Mouse (Mus musculus) adrenal gland (tissue): ENCODE data around the gene Kcnh7.
"Not testable (repeated sequence)": the region's sequence is repeated elsewhere in the genome, so short reads cannot be mapped to it uniquely, and the experiment has no call there.

Experiments
- intact Hi-C: fragments of 180-260 bp; cut with DNase I; formaldehyde crosslinking; loops from one replicate; pipeline ENCODE4 v1.15.1; 2025

Gene Kcnh7

DNA sequence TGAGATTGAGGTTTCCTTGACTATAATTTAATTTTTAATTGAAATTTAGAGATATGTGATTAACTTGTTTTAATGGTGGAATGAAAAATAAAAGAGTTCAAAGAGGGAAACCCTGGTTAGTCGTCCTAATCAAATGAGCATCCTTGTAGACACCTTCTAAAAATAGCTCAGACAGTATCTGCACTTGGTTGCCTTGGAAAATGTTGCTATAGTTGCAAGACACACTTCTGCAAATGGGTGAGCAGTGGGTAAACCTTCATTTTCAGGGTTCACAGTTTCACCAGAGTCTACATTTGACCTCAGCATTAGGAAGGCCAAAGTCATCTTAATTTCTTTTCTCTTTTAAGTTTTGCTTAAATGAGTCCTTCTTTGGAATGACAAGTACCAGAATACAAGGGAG lies 465.7 kb downstream of the Kcnh7 start:
- intact Hi-C loops, result no loop called here

DNA sequence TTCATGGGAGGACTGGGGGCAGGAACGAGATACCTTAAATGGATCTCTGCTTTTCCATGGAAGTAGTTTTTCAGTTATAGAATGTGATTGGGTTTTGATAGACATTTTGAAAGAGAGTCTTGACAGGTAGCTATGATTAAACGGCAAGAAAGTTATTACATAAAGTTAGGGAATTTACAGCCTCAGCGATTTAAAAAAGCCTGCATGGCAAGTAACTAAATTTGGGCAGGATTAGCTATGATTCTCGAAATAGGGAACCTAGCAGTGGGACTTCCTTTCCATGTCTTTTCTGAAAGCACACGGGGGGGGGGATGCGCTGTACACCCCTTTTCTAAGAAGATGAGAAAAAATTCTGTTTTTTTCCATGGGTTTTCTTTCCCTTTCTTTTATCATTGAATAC lies 466.8 kb downstream of the Kcnh7 start:
- intact Hi-C loops, result no loop called here

DNA sequence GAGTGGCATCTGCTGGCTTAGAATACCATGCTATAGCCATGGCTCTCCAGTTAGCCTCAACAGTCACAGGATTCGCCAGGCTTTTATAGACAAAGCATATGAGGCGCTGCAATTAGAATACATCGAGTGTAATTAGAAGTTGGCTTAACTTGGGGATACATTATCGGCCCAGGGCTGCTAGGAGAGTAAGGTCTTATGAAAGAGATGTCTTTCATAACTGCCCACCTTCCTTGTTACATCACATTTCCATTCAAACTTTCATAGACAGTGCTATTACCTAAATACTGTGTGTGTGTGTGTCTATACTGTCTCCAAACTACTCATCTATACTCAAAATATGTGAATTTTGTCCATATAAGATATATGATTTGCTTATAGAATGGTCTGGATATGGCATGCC lies 468.8 kb downstream of the Kcnh7 start:
- intact Hi-C loops, result no loop called here

DNA sequence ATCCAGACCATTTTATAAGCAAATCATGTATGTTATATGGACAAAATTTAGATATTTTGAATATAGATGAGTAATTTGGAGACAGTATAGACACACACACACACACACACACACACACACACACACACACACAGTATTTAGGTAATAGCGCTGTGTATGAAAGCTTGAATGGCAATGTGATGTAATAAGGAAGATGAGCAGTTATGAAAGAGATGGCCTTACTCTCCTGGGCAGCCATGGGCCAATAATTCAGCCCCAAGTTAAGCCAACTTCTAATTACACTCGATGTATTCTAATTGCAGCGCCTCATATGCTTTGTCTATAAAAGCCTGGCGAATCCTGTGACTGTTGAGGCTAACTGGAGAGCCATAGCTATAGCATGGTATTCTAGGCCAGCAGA lies 469.7 kb downstream of the Kcnh7 start:
- intact Hi-C loops, result not testable (repeated sequence)

DNA sequence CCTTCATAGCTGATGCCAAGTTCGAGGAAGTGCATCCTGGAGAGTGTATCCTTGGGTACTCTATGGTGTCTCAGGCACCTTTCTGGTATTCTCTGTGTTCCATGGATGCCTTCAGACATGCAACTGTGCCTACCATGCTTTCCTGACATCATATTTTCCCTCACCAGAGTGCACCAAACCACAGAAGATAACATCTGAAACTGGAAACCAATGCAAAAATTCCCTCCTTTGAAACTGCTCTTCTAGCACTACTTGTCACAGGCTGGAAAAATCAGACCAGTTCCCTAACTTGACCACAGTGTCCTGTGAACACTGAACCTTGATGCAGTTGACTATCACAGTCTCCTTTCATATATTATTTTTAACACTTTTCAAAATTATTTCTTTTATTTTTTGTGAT lies 474.5 kb downstream of the Kcnh7 start:
- intact Hi-C loops, result no loop called here

DNA sequence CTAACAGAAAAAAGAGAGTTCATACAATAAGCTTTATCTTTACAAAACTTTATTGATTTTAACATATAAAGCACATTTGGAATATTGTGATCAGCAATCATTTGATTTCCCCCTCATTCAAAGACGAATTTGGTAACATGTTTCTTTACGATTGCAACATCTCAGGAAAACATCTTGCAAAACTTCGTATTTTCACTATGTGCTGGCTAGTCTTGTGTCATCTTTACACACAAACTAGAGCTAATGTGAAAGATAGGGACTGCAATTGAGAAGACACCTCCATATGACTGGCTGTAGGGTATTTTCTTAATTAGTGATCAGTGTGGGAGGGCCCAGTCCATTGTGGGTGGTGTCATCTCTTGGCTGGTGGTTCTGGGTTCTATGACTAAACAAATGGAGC lies 477.8 kb downstream of the Kcnh7 start:
- intact Hi-C loops, result no loop called here

DNA sequence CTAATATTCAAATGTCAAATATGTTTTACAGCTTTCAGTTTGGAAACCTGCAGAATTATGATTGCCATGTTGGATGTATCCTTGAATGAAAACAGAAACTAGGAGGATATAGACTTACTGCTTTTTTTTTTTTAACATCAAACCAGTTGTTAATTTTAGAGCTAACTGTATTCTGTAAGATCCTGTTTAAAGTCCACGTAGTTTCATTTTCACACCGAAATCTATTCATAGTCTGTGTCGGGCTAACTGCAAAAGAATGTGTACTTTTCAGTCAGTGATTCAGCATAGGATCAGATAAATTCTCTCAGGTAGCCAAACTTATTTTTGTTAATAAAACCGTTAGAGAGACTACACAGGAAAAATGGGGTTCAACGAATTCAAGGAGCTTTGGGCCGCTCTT lies 498.2 kb downstream of the Kcnh7 start:
- intact Hi-C loops, result no loop called here

DNA sequence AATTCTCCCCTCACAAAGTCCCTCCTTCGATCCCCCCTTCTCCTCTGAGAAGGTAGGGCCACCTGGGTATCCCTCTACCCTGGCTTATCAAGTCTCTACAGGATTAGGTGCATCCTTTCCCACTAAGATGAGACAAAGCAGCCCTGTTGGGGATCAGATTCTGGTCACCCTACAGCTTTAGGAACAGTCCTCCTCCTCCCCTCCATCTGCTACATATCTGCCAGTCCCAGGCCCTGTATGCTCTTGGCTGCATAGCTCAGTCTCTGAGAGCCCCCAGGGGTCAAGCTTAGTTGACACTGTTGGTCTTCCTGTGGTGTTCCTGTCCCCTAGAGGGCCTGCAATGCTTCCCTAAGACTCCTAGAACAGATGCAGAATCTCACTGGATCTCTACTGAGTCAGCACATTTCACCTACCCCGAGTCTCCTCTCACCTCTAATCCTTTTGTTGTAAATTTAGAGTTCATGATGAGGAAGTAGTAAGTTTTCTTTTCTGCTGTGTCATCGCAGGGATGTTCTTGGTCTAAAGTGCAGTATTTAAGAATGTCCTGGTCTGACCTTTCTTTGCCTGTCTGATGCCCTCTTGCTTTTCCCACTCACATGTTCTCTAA lies 499.0 kb downstream of the Kcnh7 start:
- intact Hi-C loops, result no loop called here

DNA sequence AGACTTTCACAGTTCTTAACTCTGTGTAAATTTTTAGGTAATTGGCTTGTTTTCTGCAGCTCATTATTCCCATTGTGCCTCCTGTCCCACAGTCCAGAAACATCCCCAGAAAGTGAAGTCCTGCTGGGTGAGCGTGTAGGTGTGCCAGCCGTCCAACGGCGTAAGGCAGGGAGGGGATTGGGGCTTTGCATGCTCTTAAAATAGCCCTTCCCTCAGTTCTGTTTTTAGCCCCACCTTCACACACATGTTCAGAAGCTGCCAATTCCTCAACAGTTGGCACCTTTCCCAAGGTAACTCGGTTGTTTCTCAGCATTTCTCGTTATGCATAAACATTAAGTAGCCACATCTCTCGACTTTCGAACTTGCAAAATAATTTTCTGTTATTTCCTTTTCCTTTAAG lies 502.4 kb downstream of the Kcnh7 start:
- intact Hi-C loops, result no loop called here

DNA sequence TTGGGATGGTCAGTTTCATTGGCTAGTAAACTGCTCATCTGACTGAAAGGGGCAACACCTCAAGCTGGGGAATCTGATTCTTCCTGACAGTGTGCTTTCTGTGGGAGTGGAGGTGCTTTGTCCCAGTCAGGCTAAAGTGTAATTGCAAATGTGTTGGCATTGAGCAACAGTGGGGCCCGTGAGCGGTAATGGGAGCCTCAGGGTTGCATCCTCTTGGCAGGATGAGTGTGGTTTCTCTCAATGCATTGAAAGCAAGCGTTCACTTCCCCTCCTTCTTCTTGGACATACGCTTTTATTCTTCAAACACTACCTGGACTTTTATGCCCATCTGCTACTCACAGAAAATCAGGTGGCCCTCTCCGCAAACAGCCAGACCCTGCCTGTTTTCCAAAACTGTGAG lies 511.3 kb downstream of the Kcnh7 start:
- intact Hi-C loops, result no loop called here

DNA sequence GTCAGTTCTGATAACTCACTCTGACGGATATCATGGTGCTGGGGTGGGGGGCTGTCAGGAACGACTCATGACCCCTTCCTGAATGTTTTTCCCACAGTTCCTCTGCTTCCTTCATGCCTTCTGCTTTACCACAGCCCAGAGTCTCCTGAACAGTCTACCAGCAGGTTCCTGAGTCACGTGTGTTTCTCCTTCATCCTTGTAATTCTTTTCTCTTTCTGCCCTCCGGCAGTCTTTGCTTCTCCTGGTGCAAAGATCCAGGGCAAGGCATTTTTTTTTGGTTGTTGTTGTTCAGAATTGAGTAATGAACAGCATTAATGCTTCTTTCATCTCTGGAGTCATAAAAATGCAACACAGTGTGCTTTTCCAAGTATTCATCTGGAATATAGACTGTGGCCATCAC lies 513.3 kb downstream of the Kcnh7 start:
- intact Hi-C loops, result no loop called here

DNA sequence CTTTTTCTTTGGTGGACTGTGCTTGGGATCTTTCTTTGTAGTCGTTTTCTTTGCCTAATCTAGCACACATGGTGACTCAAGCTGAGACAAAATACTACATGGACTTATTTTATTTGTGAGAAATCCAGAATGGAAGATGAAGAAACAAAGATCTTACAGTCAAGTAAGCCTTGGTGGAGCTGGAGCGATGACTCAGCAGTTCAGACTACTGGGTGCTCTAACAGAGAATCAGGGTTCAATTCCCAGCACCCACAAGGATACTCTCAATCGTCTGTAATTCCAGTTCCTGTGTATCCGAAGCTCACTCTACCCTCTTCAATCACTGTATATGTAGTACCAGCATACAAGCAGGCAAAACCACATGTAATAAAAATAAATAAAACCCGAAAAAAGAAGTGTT lies 513.8 kb downstream of the Kcnh7 start:
- intact Hi-C loops, result no loop called here

DNA sequence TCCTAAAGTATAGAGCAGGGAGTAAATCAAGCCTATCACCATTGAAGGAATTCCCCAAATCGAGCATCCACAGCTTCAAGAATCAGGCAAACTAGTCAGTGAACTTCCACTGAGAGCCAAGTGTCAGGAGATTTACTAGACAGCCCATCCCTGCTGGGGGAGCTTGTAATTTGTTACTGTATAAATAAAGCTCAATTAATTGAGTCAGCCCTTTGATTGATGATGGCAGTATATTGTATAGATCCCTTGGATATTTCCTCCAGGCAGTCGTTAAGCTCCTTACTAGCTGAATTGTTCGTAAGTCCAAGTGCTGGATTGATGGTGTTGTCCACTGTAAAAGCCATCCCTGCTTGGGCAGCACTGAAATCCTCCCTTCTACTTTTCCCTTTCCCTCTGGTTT lies 514.2 kb downstream of the Kcnh7 start:
- intact Hi-C loops, result no loop called here

DNA sequence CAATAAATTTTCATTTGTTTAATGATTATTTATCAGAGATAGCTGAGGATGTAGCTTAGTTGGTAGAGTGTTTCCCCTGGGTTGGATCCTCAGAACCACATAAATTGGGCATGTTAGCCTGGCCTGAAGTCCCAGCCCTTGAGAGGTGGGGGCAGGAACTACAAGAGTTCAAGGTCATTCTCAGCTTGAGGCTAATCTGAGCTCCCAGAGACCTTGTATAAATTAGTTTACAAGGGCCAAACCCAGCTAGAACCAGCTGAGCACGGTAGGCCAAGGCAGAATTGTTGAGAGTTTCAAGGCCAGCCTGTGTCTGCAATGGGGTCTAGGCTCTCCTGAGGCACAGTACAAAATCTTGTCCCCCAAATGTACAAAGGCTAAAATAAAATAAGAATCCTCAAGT lies 518.6 kb downstream of the Kcnh7 start:
- intact Hi-C loops, result no loop called here

DNA sequence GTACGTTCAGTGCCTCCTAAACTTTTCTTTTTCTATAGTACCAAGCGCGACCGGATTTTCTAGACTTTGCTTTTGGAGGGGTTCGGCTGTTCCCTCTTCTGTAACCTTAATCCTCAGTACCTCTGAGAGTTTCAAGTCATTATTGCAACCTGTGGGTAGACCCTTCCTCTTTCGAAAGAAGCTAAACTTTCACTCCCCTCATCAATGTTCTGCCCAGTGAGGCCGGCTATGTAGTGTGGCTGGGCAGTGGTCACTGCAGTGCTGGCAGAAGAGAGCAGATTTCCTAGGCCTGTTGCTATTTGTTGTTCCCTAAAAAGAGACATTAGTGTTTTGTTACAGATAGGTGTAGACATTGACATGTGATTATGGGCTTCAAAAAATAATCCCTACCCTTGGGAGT lies 519.2 kb downstream of the Kcnh7 start:
- intact Hi-C loops, result no loop called here

DNA sequence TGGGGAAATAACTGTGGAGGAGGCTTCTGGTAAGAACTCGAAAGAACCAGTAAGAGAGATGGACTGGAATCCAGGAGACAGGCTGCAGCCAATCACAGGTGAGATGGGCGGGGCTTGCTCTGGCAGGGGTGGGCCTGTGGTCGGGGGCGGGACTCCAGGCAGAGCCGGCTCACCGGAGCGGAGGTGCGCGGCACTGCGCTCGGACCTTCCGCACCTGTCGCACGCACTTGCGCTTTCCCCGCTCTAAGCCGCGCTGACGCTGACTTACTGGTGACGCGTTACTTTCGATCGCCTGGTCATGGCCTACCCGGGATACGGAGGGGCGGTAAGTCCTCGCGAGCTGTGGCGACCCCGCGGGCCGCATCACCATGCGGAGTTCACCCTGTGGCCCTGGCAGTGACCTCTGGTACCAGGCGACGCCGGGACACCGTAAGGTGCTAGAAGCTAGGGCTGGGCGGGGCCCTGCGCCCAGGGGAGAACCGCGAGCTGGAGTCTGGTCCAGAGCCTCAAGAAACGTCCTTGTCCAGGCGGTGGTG lies 519.9 kb downstream of the Kcnh7 start, which contains the start of gene Gca:
Gene Gca (plus strand): TSS at position 151 of the 536 bp plus-strand sequence.
- intact Hi-C loops, result no loop called here

DNA sequence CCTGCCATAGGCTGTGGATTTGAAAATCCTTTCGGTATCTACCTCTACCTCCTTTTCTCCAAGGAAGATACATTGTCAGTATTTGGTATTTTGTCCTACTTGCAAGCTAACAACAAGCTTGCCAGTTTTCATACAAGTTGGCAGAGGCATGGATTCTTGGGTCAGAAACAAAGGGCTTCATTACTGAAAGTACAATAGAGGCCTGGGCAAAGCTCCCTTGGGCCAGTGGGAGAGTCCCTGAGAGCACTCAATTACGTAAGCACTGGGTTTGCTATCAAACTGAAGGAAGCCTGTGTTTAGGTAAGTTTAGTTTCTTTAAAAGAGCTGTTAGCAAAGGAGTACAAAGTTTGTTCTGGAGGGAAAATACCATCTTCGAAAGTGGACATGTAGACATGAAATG lies 521.5 kb downstream of the Kcnh7 start:
- intact Hi-C loops, result no loop called here

DNA sequence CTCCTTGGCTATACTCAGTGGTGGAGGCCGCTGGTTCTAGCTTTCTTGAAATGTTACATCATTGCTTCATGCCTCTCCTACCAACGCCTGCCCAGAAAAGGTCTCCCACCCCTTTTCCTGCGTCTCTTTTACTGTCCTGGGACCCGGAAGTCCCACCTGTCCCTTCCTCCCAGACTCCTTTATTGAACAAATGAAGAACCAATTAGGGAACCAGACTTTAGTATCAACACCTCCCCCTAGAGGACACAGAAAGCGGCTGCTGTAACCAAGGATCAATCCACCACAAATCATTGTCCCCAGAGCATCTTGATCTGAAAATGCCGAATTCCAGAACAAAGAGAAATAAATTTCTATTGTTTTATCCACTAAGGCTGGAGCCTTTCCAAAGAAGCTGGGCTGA lies 523.5 kb downstream of the Kcnh7 start:
- intact Hi-C loops, result no loop called here

DNA sequence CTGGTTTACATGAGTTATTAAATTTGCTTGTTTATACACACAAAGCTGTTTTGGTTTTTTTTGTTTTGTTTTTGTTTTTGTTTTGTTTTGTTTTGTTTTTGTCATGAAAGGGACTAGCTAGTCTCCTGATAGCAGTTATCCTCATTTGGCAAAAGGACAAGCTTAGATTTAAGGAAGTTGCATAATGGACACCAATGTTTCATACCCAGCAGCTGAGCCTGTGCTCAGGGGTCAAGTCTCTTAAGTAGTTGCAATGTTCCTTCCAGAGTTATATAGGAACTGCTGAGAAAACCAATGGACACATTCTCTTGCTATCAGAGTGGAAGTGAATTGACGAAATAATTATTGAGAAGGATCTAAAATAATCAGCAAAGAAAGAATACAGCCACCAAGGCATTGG lies 528.0 kb downstream of the Kcnh7 start:
- intact Hi-C loops, result no loop called here

DNA sequence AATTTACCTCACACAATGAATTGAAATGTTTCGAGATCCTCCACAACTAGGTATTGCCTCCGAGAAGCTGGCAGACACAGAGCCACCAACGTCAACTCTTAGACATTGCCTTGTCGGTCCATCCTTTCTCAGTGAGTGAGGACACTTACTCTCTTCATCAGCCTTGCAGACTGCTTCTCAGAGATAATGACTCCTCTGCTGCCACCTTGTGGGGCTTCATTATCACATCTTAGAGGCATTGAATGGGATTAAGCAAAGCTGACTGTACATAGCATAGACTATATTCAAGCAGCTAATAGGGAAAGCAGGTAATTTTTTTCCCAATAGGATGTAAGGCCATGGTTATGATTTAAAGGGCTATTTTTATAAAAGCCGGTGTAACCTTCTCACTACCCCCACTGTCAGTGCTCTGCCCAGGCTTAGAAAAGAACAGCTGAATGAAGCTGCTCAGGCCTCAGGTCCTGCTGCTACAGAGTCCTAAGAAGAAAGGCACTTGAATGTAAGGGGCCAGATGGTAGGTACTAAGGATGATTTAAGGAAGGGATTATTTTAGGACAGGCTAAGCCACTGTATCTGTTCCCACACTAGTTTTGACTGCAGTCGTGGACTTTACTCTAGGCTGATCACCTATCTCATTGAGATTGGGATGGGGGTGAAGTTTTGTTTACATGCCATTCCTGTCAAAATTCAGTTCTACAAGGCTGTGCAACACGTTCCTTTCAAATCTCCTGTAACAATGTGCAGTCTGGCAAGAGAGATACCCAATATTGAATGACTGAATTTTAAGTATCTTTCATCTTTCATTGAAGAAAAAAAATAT lies 529.4 kb downstream of the Kcnh7 start:
- intact Hi-C loops, result no loop called here

DNA sequence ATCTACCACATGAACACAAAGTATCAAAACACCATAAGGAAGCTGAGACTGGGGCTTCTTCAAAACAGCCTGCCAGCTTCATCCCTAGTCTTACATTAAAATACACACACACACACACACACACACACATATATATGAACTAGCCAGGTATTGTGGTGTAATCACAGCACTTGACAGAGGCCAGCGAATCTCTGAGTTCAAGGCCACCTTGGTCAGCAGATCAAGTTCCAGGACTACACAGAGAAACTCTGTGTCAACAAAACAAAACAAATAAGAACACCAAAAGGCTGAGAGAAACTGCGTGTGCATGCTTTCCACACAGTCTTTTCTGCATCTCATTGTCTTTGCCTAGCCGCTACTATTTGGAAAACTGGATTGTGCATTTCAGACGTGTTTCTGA lies 531.6 kb downstream of the Kcnh7 start:
- intact Hi-C loops, result no loop called here

DNA sequence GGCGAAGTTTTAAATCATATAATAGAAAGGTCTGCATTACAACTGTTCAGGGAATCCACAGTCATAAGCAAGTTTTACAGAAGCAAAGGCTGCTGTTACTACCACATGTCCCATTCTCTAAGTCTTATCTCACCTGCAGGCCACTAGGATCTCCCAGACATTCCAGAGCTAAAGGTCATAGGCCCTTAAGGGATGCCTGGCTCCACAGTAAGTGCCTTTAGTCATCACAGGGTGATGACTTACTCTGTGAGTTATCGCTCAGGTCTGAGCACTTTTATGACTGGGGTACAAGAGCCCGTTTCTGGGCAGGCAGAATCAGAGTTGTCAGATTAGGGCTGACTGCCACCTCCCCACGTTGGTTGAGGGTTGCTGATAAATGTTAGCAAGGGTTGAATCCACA lies 532.2 kb downstream of the Kcnh7 start:
- intact Hi-C loops, result no loop called here
